Mouse (Mus musculus) adrenal gland, postnatal 25 days (tissue): ENCODE measurements at regions not wholly inside any gene's neighbourhood (a gene's known extent, or its start where the extent isn't known, plus 50 kb on each side); places are given as distances from the start of the nearest gene placed in this dataset.

Experiments used
- DNase-seq: peaks from one replicate; pipeline ENCODE4 v3.0.0; 2021; ENCODE audit warnings: mixed read lengths

GRCm38 (mm10) chr12:25453356-25453755, 356.4 kb upstream of the Id2 start:
- no peak for DNase-seq

GRCm38 (mm10) chr12:25451156-25451555, 354.2 kb upstream of the Id2 start:
- DNase-seq, result no peak

- DNase-seq, result no peak
Measured at GRCm38 (mm10) chr12:25444355-25444754, 347.4 kb upstream of the Id2 start.

GRCm38 (mm10) chr12:25439029-25439551, 342.1 kb upstream of the Id2 start:
- no peak for DNase-seq

GRCm38 (mm10) chr12:25438217-25439028, 341.5 kb upstream of the Id2 start:
- DNase-seq, result no peak

- DNase-seq, result peak; percentile 27
Measured at GRCm38 (mm10) chr12:25437556-25437955, 340.6 kb upstream of the Id2 start.

GRCm38 (mm10) chr12:25436220-25436911, 339.4 kb upstream of the Id2 start:
- DNase-seq, result no peak

GRCm38 (mm10) chr12:25432796-25433195, 335.9 kb upstream of the Id2 start:
- peak; percentile 12 for DNase-seq

- no peak for DNase-seq
Measured at GRCm38 (mm10) chr12:25430911-25431310, 334.0 kb upstream of the Id2 start.

- no peak for DNase-seq
Measured at GRCm38 (mm10) chr12:25427911-25428642, 331.1 kb upstream of the Id2 start.

GRCm38 (mm10) chr12:25417336-25417735, 320.4 kb upstream of the Id2 start:
- DNase-seq, result no peak

GRCm38 (mm10) chr12:25416571-25416970, 319.6 kb upstream of the Id2 start:
- no peak for DNase-seq

- DNase-seq, result no peak
Measured at GRCm38 (mm10) chr12:25415641-25416040, 318.7 kb upstream of the Id2 start.

- DNase-seq, result peak; percentile 34
Measured at GRCm38 (mm10) chr12:25415232-25415631, 318.3 kb upstream of the Id2 start.

GRCm38 (mm10) chr12:25407301-25407700, 310.4 kb upstream of the Id2 start:
- no peak for DNase-seq

- no peak for DNase-seq
Measured at GRCm38 (mm10) chr12:25400326-25400725, 303.4 kb upstream of the Id2 start.

- no peak for DNase-seq
Measured at GRCm38 (mm10) chr12:25398726-25399125, 301.8 kb upstream of the Id2 start.

GRCm38 (mm10) chr12:25394326-25394725, 297.4 kb upstream of the Id2 start:
- DNase-seq, result no peak

- DNase-seq, result no peak
Measured at GRCm38 (mm10) chr12:25393501-25393900, 296.6 kb upstream of the Id2 start.

GRCm38 (mm10) chr12:25389202-25389601, 292.3 kb upstream of the Id2 start:
- no peak for DNase-seq

- DNase-seq, result no peak
Measured at GRCm38 (mm10) chr12:25387791-25388280, 290.9 kb upstream of the Id2 start.

GRCm38 (mm10) chr12:25382961-25383360, 286.0 kb upstream of the Id2 start:
- no peak for DNase-seq

- no peak for DNase-seq
Measured at GRCm38 (mm10) chr12:25382475-25382874, 285.5 kb upstream of the Id2 start.
